Mouse (Mus musculus) liver, embryonic 14.5 days (tissue): ENCODE data around the gene Gm10762. TPM values are rescaled to one million over a fixed set of nuclear protein-coding genes. Genes with fewer than 3 reads are reported as not detected.
"Not testable (repeated sequence)": the region's sequence is repeated elsewhere in the genome, so short reads cannot be mapped to it uniquely, and the experiment has no call there.

Experiments used
- ATAC-seq: fragments of 200-750 bp; cut with Nextera tagmentation; 2 replicates; pipeline ENCODE4 v1.8.0; 2017; ENCODE audit warnings: moderate number of reproducible peaks, mild to moderate bottlenecking, moderate library complexity; ENCODE audit not compliant: insufficient read depth
- DNase-seq, 3 experiments: peaks; one replicate each; pipeline ENCODE4 v3.0.0-alpha.2; 2012 to 2013; ENCODE audit warnings: low read depth in 3 of 3, low spot score in 3 of 3
- H3K27ac ChIP-seq: fragments of 300-500 bp; sonication (generic); 2 replicates; pipeline ENCODE4 v1.5.1; 2014; ENCODE audit warnings: moderate library complexity, mild to moderate bottlenecking, control low read depth, inconsistent platforms
- H3K27me3 ChIP-seq: fragments of 300-500 bp; sonication (generic); 2 replicates; pipeline ENCODE4 v1.6.1; 2014; ENCODE audit warnings: mild to moderate bottlenecking, low read length, moderate library complexity; ENCODE audit not compliant: control insufficient read depth, insufficient read depth
- H3K36me3 ChIP-seq: fragments of 300-500 bp; sonication (generic); replicated peaks from 2 replicates; pipeline ENCODE4 v1.6.1; 2014; ENCODE audit warnings: low read depth; ENCODE audit not compliant: control insufficient read depth, insufficient read depth
- H3K4me1 ChIP-seq, 2 experiments: fragments of 200-500 bp in 1 of 2; fragments of 300-500 bp in 1 of 2; sonication (generic) in 1 of 2; replicated peaks; 2 replicates each; pipeline ENCODE4 v1.6.1; 2012 to 2014; ENCODE audit warnings: antibody characterized with exemption in 1 of 2, inconsistent platforms in 1 of 2, low read length in 1 of 2; ENCODE audit not compliant: control insufficient read depth in 2 of 2, insufficient read depth in 2 of 2
- H3K4me2 ChIP-seq: fragments of 300-500 bp; sonication (generic); 2 replicates; pipeline ENCODE4 v1.6.1; 2014; ENCODE audit warnings: low read depth, mild to moderate bottlenecking, control low read depth, moderate library complexity
- H3K4me3 ChIP-seq, 2 experiments: fragments of 200-500 bp in 1 of 2; fragments of 300-500 bp in 1 of 2; sonication (generic) in 1 of 2; 2 replicates each; pipeline ENCODE4 v1.5.1; 2012 to 2014; ENCODE audit warnings: low read depth in 2 of 2, low read length in 2 of 2, mild to moderate bottlenecking in 2 of 2, control low read depth in 1 of 2, inconsistent platforms in 1 of 2, moderate library complexity in 1 of 2; ENCODE audit not compliant: insufficient read depth in 1 of 2
- H3K9ac ChIP-seq: fragments of 300-500 bp; sonication (generic); replicated peaks from 2 replicates; pipeline ENCODE4 v1.6.1; 2014; ENCODE audit warnings: mild to moderate bottlenecking, control low read depth, moderate library complexity
- H3K9me3 ChIP-seq: fragments of 300-500 bp; sonication (generic); 2 replicates; pipeline ENCODE4 v1.6.1; 2016; ENCODE audit warnings: low read length, mixed read lengths; ENCODE audit not compliant: control insufficient read depth
- CTCF ChIP-seq: IDR thresholded peaks from 2 replicates; pipeline ENCODE4 v1.5.1; 2016; ENCODE audit warnings: antibody characterized with exemption, low read depth, control low read depth
- EP300 ChIP-seq: IDR thresholded peaks from 2 replicates; pipeline ENCODE4 v1.6.1; 2016; ENCODE audit warnings: antibody characterized with exemption, low read depth
- WGBS: fragments of 180-500 bp; shearing (Covaris S2); extraction: QIAGEN DNeasy Blood & Tissue Kit; methylation state at CpG from one replicate; pipeline ENCODE4 v1.1.7; 2014; ENCODE audit not compliant: insufficient replicate concordance; 5-methylcytosine and 5-hydroxymethylcytosine counted together
- polyA plus RNA-seq, 2 experiments: library from polyadenylated mRNA; depleted of rRNA in 1 of 2; stranded (reverse) in 1 of 2; unstranded in 1 of 2; fragments of >200 nt; fragmentation: Nextera tagmentation in 1 of 2; extraction: Ambion mirVana in 1 of 2; gene quantifications; 2 replicates each; pipeline versions ENCODE4 v1.2.1 to v1.2.3; 2012 to 2014

The Gm10762 gene
- 1.3 and 1.8 TPM in 2 replicates for polyA plus RNA-seq (2012; rRNA removed)
- 2.4 and 3.3 TPM in 2 replicates for polyA plus RNA-seq (2014; fragmentation: Nextera tagmentation; extraction: Ambion mirVana)

DNA sequence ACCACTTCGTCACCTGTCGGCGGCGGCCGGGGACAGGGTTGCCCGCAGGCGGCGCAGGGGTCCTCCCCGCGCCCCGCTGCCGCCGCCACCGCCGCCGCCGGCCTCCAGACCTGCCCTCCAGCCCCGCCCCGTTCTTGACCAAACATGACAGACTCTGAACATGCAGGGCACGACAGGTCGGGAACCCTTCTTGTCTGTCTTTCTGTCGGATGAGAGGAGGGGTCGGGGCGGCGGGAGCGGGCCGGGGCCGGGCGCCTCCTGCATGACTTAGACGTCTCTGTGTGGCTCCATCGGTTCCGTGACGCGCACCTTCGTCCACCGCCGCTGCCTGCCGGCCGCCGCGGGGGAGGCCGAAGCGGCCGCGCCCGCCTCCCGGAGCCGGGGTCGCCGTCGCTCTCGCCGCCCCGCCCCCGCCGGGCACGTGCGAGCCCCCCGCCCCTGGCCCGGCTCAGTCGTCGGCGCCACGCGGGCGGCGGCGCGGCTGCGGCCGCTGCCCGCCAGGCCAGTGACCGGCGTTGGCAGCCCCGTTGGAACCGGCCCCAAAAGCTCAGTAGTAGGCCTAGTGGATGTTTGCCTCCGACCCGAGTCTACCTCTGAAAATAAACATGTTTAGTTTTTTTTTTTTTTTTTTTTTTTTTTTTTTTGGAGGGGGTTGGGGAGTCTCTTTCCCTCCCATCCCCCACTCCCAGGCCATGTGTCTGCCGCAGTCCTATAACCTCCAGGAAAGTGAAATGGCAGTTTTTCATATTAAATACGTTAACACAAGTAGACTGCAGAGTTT lies at the start of gene Gm10762:
TSS of gene Gm10762 (minus strand) at position 65 of the 781 bp plus-strand sequence.
- WGBS, result under 1% methylated on average over 76 of the region's 80 CpGs
- H3K36me3 ChIP-seq, result no peaks in the 10 kb centered on the region
- H3K9me3 ChIP-seq, result no peaks in the 10 kb centered on the region
- H3K4me3 ChIP-seq, result peak within 1 kb of the TSS; percentile 90 to 94
- peak within 1 kb of the TSS; percentile 93 for H3K27ac ChIP-seq
- ATAC-seq (peak; percentile 81), DNase-seq (peak; percentile 49 to 61 (median 60))
- peaks cover 8% of the 10 kb centered on the region in 2 experiments; a peak in 3 of 4 replicates for H3K4me1 ChIP-seq
- H3K4me2 ChIP-seq, result peak within 1 kb of the TSS; percentile 84
- no peaks in the 10 kb centered on the region for H3K27me3 ChIP-seq
- no peak for TF ChIP-seq CTCF
- no peak for TF ChIP-seq EP300
- peak within 1 kb of the TSS; percentile 100 for H3K9ac ChIP-seq

DNA sequence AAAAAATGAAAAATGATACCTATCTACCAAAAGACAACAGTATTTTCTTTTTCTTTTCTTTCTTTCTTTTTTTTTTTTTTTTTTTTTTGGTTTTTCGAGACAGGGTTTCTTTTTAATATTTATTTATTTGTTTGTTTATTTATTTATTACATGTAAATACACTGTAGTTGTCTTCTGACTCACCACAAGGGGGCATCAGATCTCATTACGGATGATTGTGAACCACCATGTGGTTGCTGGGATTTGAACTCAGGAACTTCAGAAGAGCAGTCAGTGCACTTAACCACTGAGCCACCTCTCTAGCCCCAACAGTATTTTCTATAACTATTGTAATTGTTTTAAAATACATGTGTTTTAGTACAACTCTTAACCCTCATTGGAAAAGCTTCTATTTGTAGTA lies 41.3 kb upstream of the Gm10762 start:
- peak; percentile 49 for TF ChIP-seq CTCF
- not testable (repeated sequence) for H3K4me1 ChIP-seq, H3K4me3 ChIP-seq, H3K27ac ChIP-seq, H3K9me3 ChIP-seq, ATAC-seq, H3K27me3 ChIP-seq, H3K36me3 ChIP-seq, H3K9ac ChIP-seq, H3K4me2 ChIP-seq
- DNase-seq, result peak in 1 of 3 experiments; percentile 4
- 42% methylated on average over 2 of the region's 2 CpGs for WGBS

DNA sequence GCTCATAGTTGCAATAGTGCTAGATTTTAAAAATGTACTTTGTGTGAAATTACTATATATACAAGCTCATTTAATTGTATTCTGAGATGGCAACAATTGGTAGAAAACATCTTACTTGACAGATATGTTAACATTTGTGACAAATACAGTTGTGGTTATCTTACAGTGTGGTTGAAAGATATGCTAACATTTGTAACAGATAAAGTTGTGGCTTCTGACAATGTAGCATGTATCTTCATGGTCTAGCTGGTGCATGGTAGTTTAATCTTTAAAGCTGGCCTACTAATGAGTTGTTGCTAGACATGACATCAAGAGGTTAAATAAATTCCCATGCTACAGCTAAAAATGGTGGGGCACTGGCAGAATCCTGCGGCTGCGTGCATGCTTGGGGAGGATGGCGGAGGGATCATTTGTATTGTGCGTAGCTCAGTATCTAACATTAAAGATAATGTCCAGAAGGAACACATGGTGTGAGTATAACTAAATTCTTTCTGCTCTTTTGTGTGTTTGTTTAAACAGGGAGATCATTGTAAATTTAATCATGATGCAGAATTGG lies 38.7 kb upstream of the Gm10762 start:
- peak; percentile 9 to 26 (median 14) for DNase-seq
- Histone ChIP-seq H3K4me2 (peak overlapping the region; percentile 19; the same call in 1 of the 2 replicates), H3K4me1 (peaks cover 4 to 7% of the 10 kb centered on the region in 2 experiments), H3K9me3 (no peaks in the 10 kb centered on the region), H3K36me3 (no peaks in the 10 kb centered on the region), H3K4me3 (no peak overlapping the region), H3K9ac (no peak overlapping the region), H3K27ac (peak overlapping the region; percentile 30), H3K27me3 (no peaks in the 10 kb centered on the region)
- ATAC-seq, result peak; percentile 83
- 23% methylated on average over 4 of the region's 4 CpGs for WGBS
- TF ChIP-seq CTCF, result no peak
- peak; percentile 74 for TF ChIP-seq EP300

DNA sequence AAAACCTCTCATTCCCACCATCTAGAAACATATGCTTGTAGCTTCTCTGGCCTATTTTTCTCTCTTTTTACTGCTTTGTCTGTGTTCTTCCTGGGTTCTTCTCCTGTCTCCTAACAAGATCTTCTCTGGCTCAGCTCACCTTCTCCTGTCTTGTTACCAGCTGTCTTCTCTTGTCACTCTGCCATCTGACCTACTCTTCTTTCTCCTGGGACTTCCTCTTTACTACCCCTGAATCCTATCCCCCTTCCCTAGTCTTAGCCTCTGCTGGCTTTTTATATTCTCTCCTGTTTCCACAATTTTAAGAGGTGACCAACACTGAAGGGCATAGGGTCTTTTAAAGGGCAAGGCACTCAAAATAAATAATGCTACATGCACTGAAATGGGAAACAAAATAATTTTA lies 37.3 kb upstream of the Gm10762 start:
- Histone ChIP-seq H3K9ac (no peak overlapping the region), H3K4me1 (peaks cover 4 to 7% of the 10 kb centered on the region in 2 experiments), H3K27ac (no peak overlapping the region), H3K9me3 (no peaks in the 10 kb centered on the region), H3K4me3 (no peak overlapping the region), H3K36me3 (no peaks in the 10 kb centered on the region), H3K4me2 (no peak overlapping the region), H3K27me3 (no peaks in the 10 kb centered on the region)
- ATAC-seq (no peak), DNase-seq (no peak)
- no peak for TF ChIP-seq EP300
- no peak for TF ChIP-seq CTCF

DNA sequence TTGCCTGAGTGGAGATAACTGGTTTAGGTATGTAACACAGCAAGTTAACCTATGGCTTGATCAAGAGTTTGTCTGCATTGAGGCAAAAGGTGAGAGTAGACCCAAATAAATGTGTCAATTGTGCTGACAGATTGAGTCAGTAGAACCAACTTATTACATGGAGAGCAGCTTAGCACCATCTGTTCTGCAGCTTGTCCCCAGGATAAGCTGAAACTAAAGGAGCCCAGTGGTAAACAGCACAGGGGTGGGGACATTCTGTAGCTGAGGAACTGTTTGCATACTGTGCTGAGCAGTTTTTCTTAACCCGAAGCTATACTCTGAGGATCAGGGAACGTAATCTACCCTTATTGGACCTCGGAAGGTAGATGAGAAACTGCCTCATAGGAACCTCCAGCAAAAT lies 17.2 kb upstream of the Gm10762 start:
- DNase-seq (no peak), ATAC-seq (no peak)
- Histone ChIP-seq H3K27ac (no peak overlapping the region), H3K4me2 (no peak overlapping the region), H3K36me3 (no peaks in the 10 kb centered on the region), H3K27me3 (no peaks in the 10 kb centered on the region), H3K4me3 (no peak overlapping the region), H3K4me1 (no peaks in the 10 kb centered on the region), H3K9ac (no peak overlapping the region), H3K9me3 (no peaks in the 10 kb centered on the region)
- no peak for TF ChIP-seq EP300
- no peak for TF ChIP-seq CTCF
- 63% methylated on average over 3 of the region's 3 CpGs for WGBS
